Mouse (Mus musculus) heart, embryonic 13.5 days (tissue): ENCODE results near the gene Alkbh4. TPM values are rescaled to one million over a fixed set of nuclear protein-coding genes. Genes with fewer than 3 reads are reported as not detected.
"Not testable (repeated sequence)": the region's sequence is repeated elsewhere in the genome, so short reads cannot be mapped to it uniquely, and the experiment has no call there.

Source experiments
- ATAC-seq: fragments of 200-750 bp; cut with Nextera tagmentation; 2 replicates; pipeline ENCODE4 v1.8.0; 2017; ENCODE audit warnings: moderate TSS enrichment; ENCODE audit not compliant: insufficient number of reproducible peaks, low FRiP score, low TSS enrichment; ENCODE audit errors: extremely low read depth
- H3K27ac ChIP-seq: fragments of 300-500 bp; sonication (generic); replicated peaks from 2 replicates; pipeline ENCODE4 v1.5.1; 2015; ENCODE audit warnings: moderate library complexity, mild to moderate bottlenecking, inconsistent platforms
- H3K27me3 ChIP-seq: fragments of 300-500 bp; sonication (generic); replicated peaks from 2 replicates; pipeline ENCODE4 v1.6.1; 2015; ENCODE audit warnings: mild to moderate bottlenecking, inconsistent platforms
- H3K36me3 ChIP-seq: fragments of 300-500 bp; sonication (generic); 2 replicates; pipeline ENCODE4 v1.6.1; 2015; ENCODE audit warnings: mild to moderate bottlenecking, inconsistent platforms
- H3K4me1 ChIP-seq: fragments of 300-500 bp; sonication (generic); 2 replicates; pipeline ENCODE4 v1.6.1; 2015; ENCODE audit warnings: inconsistent platforms
- H3K4me2 ChIP-seq: fragments of 300-500 bp; sonication (generic); 2 replicates; pipeline ENCODE4 v1.6.1; 2015; ENCODE audit warnings: inconsistent platforms, mild to moderate bottlenecking, moderate library complexity
- H3K4me3 ChIP-seq: fragments of 300-500 bp; sonication (generic); 2 replicates; pipeline ENCODE4 v1.5.1; 2015; ENCODE audit warnings: moderate library complexity, mild to moderate bottlenecking, inconsistent platforms
- H3K9ac ChIP-seq: fragments of 300-500 bp; sonication (generic); 2 replicates; pipeline ENCODE4 v1.6.1; 2015; ENCODE audit warnings: inconsistent platforms, mild to moderate bottlenecking, moderate library complexity
- H3K9me3 ChIP-seq: fragments of 300-500 bp; sonication (generic); 2 replicates; pipeline ENCODE4 v1.6.1; 2016; ENCODE audit warnings: inconsistent platforms
- WGBS: fragments of 180-500 bp; shearing (Covaris S2); methylation state at CpG from one replicate; pipeline ENCODE4 v1.1.7; 2015; ENCODE audit warnings: mixed read lengths; 5-methylcytosine and 5-hydroxymethylcytosine counted together
- polyA plus RNA-seq: library from polyadenylated mRNA; unstranded; fragments of >200 nt; fragmentation: Nextera tagmentation; extraction: Ambion mirVana; gene quantifications from 2 replicates; pipeline ENCODE4 v1.2.1, GENCODE M21; 2015

Alkbh4 gene
- polyA plus RNA-seq, 1 experiment from 2014 or later: 13.1 TPM

DNA sequence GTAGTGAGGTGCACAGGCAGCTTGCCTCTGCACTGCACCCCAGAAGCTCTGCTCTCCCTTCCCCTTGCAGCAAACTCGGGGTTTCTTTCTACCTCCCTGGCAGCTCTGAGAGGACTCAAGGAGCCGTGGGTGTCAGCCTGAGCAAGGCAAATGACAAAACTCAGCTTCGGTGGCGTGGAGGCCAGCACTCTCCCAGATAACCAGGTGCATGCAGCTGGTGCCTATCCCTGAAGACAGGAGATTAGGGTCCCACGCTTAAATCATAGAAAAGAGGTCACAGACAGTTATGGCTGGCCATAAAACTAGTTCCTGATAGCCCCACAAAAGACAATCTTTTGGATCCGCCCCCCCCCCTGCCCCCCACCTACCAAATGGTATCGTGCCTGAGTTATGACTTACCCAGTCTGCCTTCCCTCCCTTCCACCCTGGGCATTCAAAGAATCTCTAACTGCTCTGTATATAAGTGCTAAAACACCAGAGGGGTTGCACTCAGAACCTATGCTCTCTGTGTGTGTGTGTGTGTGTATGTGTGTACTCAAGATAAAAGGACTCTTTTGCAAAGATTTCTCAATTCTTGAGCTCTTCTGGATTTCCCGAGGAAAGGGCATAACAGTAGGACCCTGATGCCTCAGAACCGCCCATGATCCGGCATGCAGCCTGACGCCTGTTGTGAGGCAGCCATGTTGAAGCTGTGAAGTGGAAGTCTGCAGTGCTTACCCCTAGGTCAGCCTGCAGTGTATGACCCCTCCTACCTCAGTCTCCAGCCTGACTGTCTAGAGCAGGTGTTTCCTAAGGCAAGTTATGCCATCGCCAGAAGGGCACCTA, 8.9 kb downstream of the Alkbh4 start:
- no peak overlapping the region for H3K4me3 ChIP-seq
- peaks cover 30% of the 10 kb centered on the region for H3K36me3 ChIP-seq
- WGBS: 60% methylated on average over 12 of the region's 12 CpGs
- H3K9ac ChIP-seq: no peak overlapping the region
- no peaks in the 10 kb centered on the region for H3K27me3 ChIP-seq
- no peak overlapping the region for H3K27ac ChIP-seq
- no peaks in the 10 kb centered on the region for H3K9me3 ChIP-seq
- ATAC-seq: no peak
- no peak overlapping the region for H3K4me2 ChIP-seq
- no peaks in the 10 kb centered on the region for H3K4me1 ChIP-seq

DNA sequence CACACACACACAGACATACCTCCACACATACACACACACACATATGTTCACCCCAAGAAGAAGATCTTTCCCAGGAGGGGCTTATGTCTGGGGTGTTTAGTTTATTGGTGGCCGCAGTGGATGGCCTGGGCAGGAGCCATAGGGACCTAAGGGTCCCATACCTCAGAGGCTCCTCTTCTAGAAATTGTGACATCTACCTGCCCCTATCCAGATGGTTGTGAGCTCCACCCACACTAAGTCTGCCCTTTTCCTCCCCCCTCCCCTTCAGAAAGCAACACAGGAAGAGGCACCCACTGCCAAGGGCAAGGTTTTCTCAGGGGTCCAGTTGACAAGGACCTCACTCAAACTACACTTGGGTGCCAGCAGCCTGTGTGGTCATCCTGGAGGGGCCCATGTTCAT, 11.0 kb downstream of the Alkbh4 start:
- 83% methylated on average over 1 of the region's 1 CpGs for WGBS
- Histone ChIP-seq H3K27me3 (no peaks in the 10 kb centered on the region), H3K4me3 (no peak overlapping the region)

DNA sequence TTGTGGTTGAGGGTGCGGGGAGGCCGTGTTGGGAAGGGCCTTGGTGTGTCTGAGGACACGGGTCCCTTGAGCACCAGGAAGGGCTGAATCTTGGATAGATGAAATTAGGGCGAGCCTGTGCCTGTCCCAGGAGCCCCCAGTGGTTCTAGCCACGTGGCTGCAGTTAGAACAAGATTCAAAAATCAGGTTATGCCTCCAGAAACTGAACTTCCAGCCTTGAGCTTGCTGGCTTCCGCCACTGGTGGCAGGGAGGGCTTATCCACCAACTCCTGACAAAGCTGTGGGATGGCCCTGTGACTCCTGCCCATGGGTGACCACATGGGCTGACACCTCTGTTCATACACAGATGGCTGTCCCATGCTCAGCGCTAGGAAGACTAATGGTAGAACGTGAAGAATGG, 11.8 kb downstream of the Alkbh4 start:
- no peak overlapping the region for H3K9ac ChIP-seq
- WGBS: 71% methylated on average over 8 of the region's 8 CpGs
- H3K36me3 ChIP-seq: 0 out of 2 replicates have a peak, but pooled peaks cover under 1% of the 10 kb centered on the region
- no peaks in the 10 kb centered on the region for H3K4me1 ChIP-seq
- H3K9me3 ChIP-seq: no peaks in the 10 kb centered on the region
- no peak overlapping the region for H3K4me3 ChIP-seq
- no peak overlapping the region for H3K4me2 ChIP-seq
- no peak for ATAC-seq
- H3K27ac ChIP-seq: no peak overlapping the region
- no peaks in the 10 kb centered on the region for H3K27me3 ChIP-seq

More for the DNA sequence above, 11.0 kb downstream of the Alkbh4 start:
- Histone ChIP-seq H3K4me1 (no peaks in the 10 kb centered on the region), H3K4me2 (no peak overlapping the region), H3K27ac (no peak overlapping the region), H3K36me3 (peaks cover 8% of the 10 kb centered on the region), H3K9me3 (no peaks in the 10 kb centered on the region), H3K9ac (no peak overlapping the region)
- no peak for ATAC-seq

DNA sequence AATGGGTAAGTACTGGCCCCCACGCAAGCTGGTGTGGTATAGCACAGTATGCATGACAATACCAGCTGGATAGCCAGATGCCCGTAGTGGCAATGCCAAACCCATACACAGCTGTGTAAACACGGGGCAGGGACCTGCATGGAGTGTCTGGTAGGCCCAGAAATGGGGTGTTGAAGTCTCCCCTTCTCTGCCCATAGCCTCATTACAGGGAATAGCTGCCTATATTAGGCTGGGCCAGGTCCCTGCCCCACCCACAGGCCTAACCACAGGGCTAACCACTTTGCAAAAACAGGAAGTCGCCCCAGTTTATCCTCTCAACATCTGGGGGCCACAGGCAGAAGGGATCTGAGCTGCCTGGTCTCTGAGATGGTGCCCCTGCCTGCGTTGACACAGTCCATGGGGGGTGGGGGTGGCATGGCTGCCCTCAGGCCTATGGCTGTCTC, 13.2 kb downstream of the Alkbh4 start:
- H3K4me3 ChIP-seq, H3K36me3 ChIP-seq, H3K9ac ChIP-seq, H3K9me3 ChIP-seq, H3K27me3 ChIP-seq, H3K27ac ChIP-seq, ATAC-seq, H3K4me1 ChIP-seq, H3K4me2 ChIP-seq: not testable (repeated sequence)
- WGBS: 70% methylated on average over 5 of the region's 5 CpGs

DNA sequence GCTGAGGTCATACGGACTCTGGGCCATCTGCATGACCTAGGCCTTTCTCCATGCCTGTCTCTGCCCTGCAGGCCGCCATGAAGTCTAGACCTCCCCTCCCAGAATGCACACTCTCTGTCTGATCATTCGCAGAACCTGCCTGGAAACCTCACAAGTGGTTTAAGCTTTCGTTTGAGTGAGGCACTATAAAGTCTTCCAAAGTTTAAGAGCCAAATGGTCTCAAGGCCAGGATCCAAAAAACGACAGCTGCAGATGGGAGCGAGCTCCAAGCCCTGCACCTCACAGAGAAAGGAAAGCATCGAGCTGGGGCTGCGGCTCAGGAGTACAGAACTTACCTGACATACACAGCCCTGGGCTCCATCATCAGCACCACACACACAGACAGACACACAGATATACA, 16.4 kb downstream of the Alkbh4 start:
- Histone ChIP-seq H3K9ac (no peak overlapping the region), H3K9me3 (no peaks in the 10 kb centered on the region), H3K4me3 (no peak overlapping the region), H3K27me3 (no peaks in the 10 kb centered on the region), H3K4me1 (no peaks in the 10 kb centered on the region), H3K27ac (no peak overlapping the region), H3K36me3 (no peaks in the 10 kb centered on the region), H3K4me2 (no peak overlapping the region)
- whole genome bisulfite sequencing: 69% methylated on average over 8 of the region's 8 CpGs
- no peak for ATAC-seq

DNA sequence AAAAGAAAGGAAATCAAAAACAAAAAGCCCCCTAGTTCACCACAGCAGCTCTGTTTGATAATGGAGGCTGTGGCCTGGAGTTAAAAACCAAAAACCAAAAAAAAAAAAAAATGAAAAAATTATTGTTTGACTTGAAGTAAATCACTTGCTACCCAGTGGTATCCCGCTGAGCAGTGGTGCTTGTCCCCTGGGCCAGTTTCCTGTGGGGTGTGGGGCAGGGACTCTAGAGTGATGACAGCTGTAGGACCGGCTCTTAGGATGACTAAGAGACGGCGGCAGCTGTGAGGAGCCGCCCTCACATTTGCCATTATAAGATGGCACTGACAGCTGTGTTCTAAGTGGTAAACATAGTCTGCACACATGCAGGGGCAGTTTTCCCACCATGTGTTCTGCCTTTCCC, 19.5 kb downstream of the Alkbh4 start:
- H3K4me1 ChIP-seq: no peaks in the 10 kb centered on the region
- ATAC-seq: no peak
- no peak overlapping the region for H3K9ac ChIP-seq
- no peaks in the 10 kb centered on the region for H3K36me3 ChIP-seq
- no peaks in the 10 kb centered on the region for H3K9me3 ChIP-seq
- no peak overlapping the region for H3K4me2 ChIP-seq
- 52% methylated on average over 5 of the region's 5 CpGs for WGBS
- no peak overlapping the region for H3K27ac ChIP-seq
- H3K27me3 ChIP-seq: no peaks in the 10 kb centered on the region
- no peak overlapping the region for H3K4me3 ChIP-seq

DNA sequence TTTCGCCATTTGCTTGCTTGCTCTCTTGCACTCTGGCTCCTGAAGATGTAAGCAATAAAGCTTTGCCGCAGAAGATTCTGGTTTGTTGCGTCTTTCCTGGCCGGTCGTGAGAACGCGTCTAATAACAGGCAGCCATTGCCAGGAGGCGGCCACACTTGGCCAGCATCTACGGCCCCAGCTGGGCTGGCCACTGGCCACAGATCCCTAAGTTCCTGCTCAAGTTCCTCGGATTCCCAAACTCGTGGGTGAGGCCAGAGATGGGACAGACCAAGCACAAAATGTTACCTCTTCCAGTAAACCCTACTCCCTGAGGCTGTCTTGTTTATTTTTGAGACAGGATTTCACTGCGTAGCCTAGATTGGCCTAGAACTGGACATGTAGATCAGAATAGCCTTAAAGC, 24.1 kb downstream of the Alkbh4 start:
- not testable (repeated sequence) for H3K9ac ChIP-seq, H3K9me3 ChIP-seq, H3K27me3 ChIP-seq, H3K27ac ChIP-seq, H3K4me1 ChIP-seq, H3K4me3 ChIP-seq, H3K36me3 ChIP-seq, H3K4me2 ChIP-seq, ATAC-seq
- WGBS: 80% methylated on average over 11 of the region's 12 CpGs

DNA sequence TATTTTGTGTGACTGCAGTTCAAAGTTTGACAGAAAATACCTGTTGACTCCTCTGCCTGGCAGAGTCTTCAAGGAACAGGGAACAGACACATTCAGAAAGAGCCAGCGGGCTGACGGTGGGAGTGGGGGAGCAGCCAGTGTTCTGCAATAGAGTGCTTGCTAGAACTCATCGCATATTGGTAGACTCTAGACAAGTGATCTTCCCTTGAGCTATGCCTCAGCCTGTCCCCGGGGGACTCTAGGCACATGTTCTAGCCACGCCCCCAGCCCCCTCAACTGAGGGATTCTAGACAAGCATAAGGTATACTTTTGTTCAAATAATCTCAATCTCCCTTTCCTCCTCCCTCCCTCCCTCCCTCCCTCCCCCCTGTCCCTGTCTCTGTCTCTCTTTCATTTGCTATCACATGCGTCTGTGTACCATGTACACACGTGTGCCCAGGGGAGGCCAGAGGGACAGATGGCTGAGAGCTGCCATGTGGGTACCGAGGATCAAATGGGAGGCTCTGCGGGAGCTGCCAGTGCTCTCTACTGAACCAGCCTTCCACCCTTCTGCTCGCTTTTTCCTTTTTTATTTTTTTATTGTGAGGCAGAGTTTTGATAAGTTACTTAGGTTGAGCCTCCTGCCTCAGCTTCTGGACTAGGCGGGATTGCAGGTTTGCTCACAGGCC, 28.0 kb downstream of the Alkbh4 start:
- ATAC-seq: no peak

DNA sequence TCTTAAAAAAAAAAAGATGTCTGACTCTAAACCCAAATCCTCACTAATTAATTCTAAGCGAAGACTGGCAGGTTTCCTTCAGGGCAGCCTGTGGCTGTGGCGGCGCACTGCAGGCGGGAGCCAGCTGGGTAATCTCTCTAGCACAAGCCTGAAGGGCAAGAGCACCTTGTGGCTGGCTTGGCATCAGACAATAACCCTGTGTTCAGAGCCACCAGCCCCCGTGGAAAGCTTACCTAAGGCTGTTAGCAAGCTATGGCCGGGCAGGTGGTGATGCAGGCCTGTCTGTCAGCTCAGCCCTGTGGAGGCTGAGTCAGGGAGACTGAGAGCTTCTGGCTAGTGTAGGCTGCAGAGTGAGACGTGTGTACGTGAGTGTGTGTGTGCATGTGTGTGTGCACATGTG, 29.3 kb downstream of the Alkbh4 start:
- WGBS: 71% methylated on average over 8 of the region's 8 CpGs
- Histone ChIP-seq H3K9ac (no peak overlapping the region), H3K27me3 (no peaks in the 10 kb centered on the region), H3K4me3 (no peak overlapping the region), H3K4me1 (peaks cover 4% of the 10 kb centered on the region), H3K36me3 (peaks cover 3% of the 10 kb centered on the region; the same call in 1 of the 2 replicates), H3K27ac (no peak overlapping the region), H3K9me3 (peaks cover 4% of the 10 kb centered on the region; the same call in 1 of the 2 replicates), H3K4me2 (no peak overlapping the region)
- ATAC-seq: no peak

More for the DNA sequence above, 28.0 kb downstream of the Alkbh4 start:
- Histone ChIP-seq H3K9me3 (peaks cover 4% of the 10 kb centered on the region; the same call in 1 of the 2 replicates), H3K9ac (no peak overlapping the region), H3K36me3 (peaks cover 3% of the 10 kb centered on the region; the same call in 1 of the 2 replicates), H3K4me2 (no peak overlapping the region), H3K4me3 (no peak overlapping the region), H3K27me3 (no peaks in the 10 kb centered on the region), H3K4me1 (no peaks in the 10 kb centered on the region), H3K27ac (no peak overlapping the region)
- WGBS: 78% methylated on average over 11 of the region's 11 CpGs

DNA sequence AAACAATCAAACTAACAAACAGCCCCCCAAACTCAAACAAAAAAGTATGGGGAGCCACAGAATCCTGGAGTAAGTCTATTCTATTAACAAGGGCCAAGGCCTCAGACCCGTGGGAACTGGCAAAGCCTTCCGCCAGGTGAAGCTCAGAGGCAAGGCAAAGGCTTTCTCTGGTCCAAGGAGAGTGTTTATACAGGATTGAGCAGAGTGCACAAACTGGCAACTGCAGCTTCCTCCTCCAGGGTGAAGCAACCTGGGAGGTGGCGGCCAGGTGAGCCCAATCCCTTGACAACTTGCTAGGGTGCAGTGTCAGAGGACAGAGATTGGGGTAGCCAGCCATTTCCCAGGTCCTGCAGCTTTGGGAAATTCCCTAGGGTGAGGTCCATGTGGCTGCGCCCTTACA, 31.4 kb downstream of the Alkbh4 start:
- H3K4me2 ChIP-seq: no peak overlapping the region
- no peak overlapping the region for H3K4me3 ChIP-seq
- H3K9me3 ChIP-seq: peaks cover 4% of the 10 kb centered on the region; the same call in 1 of the 2 replicates
- H3K27ac ChIP-seq: no peak overlapping the region
- no peak for ATAC-seq
- H3K4me1 ChIP-seq: peaks cover 18% of the 10 kb centered on the region
- WGBS: 85% methylated on average over 4 of the region's 4 CpGs
- H3K36me3 ChIP-seq: peaks cover 3% of the 10 kb centered on the region; the same call in 1 of the 2 replicates
- no peak overlapping the region for H3K9ac ChIP-seq
- H3K27me3 ChIP-seq: peaks cover 6% of the 10 kb centered on the region

DNA sequence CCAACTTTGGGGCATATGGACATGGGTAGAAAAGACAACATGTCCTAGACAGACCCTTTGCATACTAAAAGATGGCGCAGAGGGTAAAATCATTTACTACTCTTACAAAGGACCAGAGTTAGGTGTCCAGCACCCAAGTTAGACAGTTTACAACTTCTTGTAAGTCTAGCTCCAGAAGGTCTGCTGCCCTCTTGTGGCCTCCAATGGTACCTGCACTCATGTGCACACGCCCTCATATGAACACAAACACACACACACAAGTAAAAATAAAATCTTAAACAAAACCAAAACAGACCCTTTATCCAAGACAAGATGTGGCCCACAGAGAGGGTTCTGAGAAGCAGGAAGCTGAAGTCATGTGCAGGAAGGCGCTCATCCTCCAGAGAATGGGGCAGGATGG, 32.1 kb downstream of the Alkbh4 start:
- peaks cover 12% of the 10 kb centered on the region for H3K27me3 ChIP-seq
- H3K9me3 ChIP-seq: peaks cover 4% of the 10 kb centered on the region; the same call in 1 of the 2 replicates
- no peak overlapping the region for H3K9ac ChIP-seq
- no peak overlapping the region for H3K4me3 ChIP-seq
- H3K4me2 ChIP-seq: no peak overlapping the region
- peaks cover 3% of the 10 kb centered on the region; the same call in 1 of the 2 replicates for H3K36me3 ChIP-seq
- no peak for ATAC-seq
- H3K27ac ChIP-seq: no peak overlapping the region
- WGBS: 89% methylated on average over 3 of the region's 3 CpGs
- H3K4me1 ChIP-seq: peaks cover 18% of the 10 kb centered on the region
